Mouse (Mus musculus): Measurements from ENCODE around the gene Mrpl49.

The Mrpl49 gene

DNA sequence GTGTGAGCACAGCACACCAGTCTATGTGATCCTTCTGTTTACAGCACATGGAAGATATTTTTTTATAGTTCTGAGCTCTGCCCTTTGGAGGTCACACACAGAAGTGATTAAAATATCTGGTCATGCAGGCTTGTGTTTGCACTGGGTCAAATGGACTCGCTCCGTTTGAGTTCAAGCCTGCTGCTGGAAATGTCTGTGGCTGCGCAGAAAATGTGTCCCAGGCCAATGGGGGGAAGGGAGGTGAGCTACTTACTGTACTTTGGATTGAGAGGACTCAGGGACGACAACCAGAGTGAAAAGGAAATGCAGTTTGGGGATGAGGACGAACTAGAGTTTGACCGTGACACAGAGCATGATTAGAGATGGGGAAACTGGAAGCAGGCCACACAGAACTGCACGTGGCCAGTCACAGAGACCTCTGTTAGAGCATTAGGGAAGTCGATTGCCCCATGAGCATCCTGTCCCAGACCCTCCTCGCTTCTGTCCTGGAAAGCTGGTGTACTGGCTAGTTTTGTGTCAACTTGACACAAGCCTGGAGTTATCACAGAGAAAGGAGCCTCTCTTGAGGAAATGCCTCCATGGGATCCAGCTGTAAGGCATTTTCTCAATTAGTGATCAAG, 21.5 kb downstream of the Mrpl49 start:
- DNase-seq: no peak

DNA sequence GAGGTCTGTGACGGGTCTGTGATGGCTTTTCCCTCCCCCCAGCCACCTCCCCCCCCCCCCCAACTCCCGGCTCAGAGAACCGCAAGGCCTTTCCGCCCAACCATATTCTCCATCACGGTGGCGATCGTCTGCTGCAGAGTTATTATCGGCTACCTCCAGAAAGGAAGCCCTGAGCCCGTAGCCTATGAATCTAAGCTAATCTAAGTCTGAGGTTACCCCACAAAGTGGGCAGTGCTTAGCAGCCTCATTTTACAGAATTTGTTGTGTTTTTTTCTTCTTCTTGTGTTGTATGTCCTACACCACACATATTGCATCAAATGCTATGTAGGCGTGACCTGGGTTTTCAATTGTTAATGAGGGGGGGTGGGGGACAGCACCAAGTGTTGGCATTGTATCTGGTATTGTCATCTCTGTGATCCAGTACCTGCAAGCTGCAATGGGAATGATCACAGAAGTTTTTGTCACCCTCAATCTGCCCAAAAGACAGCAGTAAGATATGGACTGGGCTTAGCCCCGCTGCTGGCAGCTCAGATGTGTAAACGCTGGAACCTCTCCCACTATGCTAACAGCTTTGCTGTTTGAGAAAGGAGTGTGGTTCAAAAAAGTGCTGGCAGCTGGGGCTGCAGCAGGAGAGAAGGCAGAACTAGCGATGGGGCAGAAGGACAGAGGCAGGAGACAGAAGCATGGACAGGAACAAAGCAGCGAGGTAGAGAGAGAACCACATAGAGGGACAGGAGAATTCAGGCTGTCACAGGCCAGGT, 26.9 kb downstream of the Mrpl49 start:
- DNase-seq: no peak

DNA sequence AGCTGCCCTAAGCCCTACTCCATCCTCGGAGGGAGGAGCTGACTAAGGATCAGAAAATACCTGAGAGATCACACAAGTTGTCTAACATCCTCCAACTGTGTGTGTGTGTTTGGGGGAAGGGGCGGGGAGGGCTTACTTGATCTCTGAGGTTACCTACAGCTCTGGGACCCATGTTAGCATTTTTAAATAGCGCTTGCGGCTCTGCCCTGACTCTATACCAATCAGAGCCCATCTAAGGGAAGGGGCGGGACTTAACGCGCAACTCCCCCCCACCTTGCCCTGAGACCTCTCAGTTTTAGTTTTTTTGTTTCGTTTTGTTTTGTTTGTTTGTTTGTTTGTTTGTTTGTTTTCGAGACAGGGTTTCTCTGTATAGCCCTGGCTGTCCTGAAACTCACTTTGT, 28.2 kb downstream of the Mrpl49 start:
- no peak for DNase-seq

DNA sequence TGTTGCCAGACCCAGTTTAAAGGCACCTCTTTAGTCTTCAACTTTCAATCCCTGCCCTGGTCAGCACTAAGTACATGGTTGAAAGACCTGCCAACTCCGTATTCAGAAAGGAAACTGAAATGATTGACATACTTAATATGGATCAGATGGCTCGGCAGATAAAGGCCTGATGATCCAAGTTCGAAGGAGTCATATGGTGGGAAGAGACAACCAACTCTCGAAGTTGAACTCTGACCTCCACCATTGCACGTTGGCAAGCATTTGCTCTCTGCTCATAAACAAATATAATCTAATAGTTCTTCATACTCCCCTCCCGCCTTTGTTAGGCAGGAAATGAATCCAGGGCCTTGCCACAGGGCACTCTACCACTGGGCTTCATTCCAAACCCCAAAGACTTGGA, 28.6 kb downstream of the Mrpl49 start:
- no peak for DNase-seq

DNA sequence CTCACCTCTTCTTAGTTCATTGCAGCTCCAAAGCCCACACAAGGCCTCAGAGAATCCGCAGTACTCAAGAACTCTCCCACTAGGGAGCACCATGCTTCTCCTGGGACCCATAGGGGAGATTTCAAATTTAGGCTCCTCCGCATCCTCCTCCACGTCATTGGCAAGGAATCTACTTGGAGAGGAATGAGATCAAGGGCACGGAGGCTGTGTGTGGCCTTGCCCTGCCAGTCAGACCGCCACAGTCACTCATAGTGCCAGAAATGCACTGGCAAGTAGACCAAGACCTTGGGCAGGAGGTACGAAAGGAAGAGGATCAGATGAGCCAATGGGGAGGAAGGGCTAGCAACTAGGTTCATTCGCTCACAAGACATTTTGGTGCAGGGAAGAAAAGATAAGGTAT, 33.7 kb downstream of the Mrpl49 start:
- no peak for DNase-seq

DNA sequence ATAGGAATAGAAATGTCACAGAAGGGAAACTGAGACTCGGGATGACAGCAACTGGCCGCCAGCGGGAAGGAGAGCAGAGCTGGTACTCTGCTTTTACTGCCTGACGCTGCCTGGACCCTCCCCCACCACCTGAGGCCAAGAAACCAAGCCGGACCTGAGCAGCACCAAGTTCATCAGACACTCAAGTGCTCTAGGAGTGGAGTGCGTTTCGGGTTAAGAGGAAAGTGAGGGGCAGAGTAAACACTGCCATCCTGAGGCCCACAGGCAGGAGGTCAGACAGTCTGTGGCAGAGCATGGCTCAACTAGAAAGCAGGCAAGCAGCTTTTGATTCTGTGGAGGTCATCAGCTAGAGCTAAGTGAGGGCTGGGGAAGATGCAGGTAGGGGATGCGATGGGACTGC, 34.5 kb downstream of the Mrpl49 start:
- no peak for DNase-seq

DNA sequence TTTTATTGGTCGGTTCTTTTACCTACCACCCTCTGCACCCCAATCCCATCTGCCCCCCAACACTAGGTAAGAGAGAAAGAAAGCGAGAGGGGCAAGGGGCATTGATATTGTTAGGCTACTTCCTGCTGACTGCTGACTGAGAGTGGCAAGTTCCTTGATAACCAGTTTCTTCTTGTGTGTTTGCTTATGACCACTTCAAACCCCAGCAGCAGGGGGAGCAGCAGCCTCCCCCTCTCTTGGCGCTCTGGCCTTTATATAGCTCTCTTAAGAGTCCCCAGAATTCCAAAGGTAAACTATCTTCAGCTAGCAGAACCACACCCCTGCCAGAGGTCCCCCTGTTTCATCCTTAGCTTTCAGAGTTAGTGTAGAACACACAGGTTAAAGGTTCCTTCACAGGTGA, 37.3 kb downstream of the Mrpl49 start:
- DNase-seq: no peak

DNA sequence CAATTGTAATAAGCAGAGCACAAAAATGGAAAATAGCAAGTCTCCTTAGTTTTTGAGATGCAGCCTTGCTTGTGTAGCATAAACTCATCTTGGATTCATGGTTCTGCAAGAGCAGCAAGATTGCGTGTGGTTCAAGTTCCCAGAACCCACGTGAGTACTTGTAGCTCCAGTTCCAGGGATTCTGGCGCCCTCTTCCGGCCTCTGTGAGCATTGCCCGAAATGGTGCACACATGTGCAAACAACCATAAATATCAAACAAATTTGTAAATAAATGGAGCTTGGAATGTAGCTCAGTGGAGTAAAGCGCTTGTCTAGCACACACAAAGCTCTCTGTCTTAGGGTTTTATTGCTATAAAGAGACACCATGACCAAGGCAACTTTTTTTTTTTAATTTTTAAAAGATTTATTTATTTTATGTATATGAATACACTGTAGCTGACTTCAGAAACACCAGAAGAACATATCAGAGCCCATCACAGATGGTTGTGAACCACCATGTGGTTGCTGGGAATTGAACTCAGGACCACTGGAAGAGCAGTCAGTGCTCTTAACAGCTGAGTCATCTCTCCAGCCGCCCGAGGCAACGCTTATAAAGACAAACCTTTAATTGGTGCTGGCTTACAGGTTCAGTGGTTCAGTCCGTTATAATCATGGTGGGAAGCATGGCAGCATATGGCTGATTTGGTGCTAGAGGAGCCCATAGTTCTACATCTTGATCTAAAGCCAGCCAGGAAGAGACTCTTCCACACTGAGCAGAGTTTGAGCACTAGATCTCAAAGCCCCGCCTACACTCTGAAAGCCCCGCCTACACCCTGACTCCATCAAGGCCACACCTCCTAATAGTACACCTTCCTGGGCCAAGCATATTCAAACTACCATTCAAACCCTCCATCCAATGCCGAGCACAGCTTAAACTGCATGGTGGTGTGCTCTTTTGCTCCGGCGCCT, 39.2 kb downstream of the Mrpl49 start:
- DNase-seq: peak; percentile 82 to 93

DNA sequence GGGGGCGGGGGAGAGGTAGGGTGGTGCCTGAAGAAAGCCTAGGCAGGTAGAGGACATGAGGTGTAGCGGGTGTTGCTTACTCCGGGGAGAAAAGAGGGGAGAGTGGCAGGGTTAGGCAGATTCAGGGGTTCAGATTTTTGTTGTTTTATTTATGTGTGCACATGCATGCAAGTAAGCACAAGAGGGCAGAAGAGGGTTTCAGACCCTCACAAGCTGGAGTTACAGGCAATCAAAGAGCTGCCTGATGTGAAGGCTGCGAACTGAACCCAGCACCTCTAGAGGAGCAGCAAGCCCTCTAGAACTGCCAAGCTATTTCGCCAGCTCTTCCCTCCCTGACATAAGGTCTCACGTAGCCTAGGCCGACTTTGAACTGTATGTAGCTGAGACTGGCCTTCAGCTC, 41.1 kb downstream of the Mrpl49 start:
- DNase-seq: no peak

DNA sequence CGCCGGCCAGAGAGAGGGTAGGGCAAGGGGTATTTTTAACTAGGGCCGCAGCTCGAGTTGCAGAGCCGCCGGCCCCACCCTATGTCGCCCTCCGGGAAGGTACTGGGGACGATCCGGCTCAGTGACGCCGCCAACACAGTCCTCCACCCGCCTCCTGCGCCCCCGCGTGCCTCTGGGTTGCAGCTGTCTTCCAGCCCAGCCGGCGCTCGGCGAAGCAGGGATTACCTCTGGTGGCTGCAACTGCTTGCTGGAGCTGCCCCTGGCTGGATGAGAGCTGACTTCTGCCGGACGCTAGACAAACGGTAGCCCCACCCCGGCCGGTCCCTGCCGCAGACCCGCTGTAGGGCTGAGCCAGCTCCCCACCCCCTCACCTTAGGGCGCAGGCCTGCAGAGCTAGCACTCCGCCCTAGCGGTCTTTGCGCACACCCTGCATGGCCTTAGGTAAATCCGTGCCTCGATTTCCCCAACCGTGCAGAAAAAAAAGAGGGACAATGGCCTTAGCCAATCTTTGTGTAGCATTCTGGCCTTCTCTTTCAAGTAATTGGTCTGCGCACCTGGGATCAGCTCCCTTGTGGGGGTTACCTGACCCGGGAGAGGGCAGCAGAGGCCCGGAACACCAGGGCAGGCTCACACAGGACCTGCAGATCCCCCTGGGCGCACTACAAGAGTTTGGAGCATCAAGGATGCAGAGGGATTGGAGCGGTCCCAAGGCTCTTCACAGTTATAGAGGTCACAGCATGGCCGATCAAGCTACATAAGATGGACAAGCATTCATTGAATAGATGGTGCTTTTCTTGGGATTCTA, 41.9 kb downstream of the Mrpl49 start, which contains the start of gene Capn1:
Gene Capn1 (minus strand): TSS at position 387 of the 805 bp plus-strand sequence.
- peak; percentile 47 to 58 for DNase-seq

DNA sequence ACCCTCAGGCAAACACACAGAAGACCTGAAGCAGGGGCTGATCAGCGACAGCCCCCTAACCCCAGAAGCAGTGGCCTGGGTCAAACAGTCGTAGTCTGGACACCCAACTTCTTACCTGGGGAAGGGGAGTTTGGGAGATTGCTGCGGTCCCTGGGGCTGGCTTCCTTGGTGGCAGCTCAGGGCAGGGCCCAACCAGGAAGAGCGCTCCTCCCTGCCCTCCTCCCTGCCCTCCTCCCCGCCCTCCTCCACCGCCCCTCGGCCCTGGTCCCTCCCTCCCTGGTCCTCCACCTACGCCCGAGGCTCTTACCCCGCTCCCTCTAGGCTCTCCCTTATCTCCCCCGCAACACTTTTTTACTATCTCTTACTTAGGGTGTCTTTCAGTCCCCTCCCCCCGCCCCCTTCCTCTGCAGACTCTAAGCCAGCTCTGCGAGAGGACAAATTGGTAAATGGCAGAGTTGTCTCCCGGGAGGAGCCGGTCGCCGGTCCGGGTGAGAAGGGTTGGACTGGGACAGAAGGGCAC, 42.5 kb downstream of the Mrpl49 start:
- peak in 1 of 2 experiments; percentile 25 for DNase-seq

DNA sequence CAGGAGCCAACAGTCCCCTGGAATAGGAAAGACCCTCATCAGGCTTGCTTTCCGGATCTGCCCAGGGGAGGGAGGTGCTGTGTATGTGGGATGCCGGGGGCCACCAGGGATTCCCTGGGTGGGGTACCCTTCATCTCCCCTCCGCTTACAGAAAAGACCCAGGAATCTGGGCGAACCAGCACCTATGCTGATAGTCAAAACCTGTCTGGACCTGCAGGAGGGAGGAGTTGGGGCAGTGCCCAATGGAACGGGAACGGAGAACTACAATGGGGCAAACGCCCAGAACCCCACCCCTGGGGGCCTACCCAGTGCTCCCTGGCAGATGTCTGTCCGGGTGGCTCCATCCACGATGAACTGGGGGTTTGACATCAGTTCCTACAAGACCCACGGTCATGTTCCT, 43.9 kb downstream of the Mrpl49 start:
- no peak for DNase-seq

DNA sequence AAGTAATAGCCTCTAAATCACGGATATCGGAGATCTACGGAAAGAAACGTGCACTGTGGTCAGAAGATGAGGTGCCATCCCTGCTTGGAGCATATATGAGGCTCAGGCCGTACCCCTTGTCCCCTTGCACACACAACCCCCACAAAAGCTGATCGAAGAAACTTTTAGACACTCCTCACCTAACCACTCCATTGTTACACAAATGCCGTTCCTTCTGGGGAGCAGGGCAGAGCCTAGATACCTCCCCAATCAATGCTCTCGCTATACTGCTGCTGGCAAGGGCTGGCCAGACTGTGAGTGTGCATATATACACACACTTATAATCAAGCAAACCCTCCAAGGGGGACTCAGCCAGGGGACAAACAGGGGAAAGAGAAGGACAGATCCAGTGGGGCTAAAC, 48.4 kb downstream of the Mrpl49 start:
- no peak for DNase-seq

DNA sequence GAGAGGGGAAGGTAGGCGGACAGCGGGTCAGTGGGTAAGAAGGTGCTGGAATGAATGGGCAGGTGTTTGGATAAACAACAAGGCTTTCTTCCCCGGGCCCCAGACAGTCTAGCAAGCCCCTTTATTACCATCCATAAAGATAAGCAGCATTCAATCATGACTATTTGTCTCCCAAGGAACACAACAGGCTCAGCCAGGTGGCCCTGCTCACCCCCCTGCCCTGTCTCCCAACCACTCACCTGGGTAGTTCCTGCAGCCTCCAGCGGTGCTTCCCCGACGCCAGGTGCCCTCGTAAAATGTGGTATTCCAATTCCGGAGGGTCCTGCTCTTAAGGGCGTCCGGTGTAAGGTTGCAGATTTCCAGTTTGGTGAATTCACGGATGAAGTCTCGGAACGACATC, 50.6 kb downstream of the Mrpl49 start:
- no peak for DNase-seq

DNA sequence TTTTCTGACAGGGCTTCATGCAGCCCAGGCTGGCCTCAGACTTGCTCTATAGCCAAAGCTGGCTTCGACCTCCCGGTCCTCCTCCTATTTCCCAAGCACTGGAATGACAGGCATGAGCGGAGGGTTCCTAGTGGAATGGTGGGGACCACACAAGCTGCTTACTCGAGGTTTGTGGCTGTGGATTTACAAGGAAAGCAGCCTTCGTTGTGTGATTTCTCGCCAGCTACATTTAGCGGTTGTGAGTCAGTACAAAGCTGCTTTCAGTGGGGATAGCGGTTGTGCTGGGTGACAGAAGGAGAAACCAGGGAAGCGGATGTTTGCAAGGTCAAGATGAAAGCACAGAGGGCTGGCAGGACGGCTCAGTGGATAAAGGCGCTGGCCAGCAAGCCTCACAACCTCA, 52.0 kb downstream of the Mrpl49 start:
- no peak for DNase-seq
